Mouse (Mus musculus) heart, embryonic 14.5 days (tissue): ENCODE results near the gene Arhgap18. TPM values are rescaled to one million over a fixed set of nuclear protein-coding genes. Genes with fewer than 3 reads are reported as not detected.

Experiments
- ATAC-seq: fragments of 200-750 bp; cut with Nextera tagmentation; 2 replicates; pipeline ENCODE4 v1.8.0; 2017; ENCODE audit warnings: low read depth, moderate TSS enrichment; ENCODE audit not compliant: insufficient number of reproducible peaks, insufficient read depth, low FRiP score
- H3K27ac ChIP-seq, 2 experiments: fragments of 200-500 bp in 1 of 2; fragments of 300-500 bp in 1 of 2; sonication (generic) in 1 of 2; replicated peaks in 1 of 2; 2 replicates each; pipeline ENCODE4 v1.5.1; 2012 to 2014; ENCODE audit warnings: low read depth in 2 of 2, low read length in 2 of 2, control low read depth in 1 of 2, mild to moderate bottlenecking in 1 of 2, mixed read lengths in 1 of 2; ENCODE audit not compliant: control insufficient read depth in 1 of 2, insufficient read depth in 1 of 2
- H3K27me3 ChIP-seq: fragments of 300-500 bp; sonication (generic); 2 replicates; pipeline ENCODE4 v1.6.1; 2014; ENCODE audit warnings: mild to moderate bottlenecking, low read length, control low read depth; ENCODE audit not compliant: control insufficient read depth, insufficient read depth
- H3K36me3 ChIP-seq: fragments of 300-500 bp; sonication (generic); 2 replicates; pipeline ENCODE4 v1.6.1; 2014; ENCODE audit warnings: mild to moderate bottlenecking, control low read depth, low read length, mixed read lengths; ENCODE audit not compliant: control insufficient read depth, insufficient read depth
- H3K4me1 ChIP-seq, 2 experiments: fragments of 200-500 bp in 1 of 2; fragments of 300-500 bp in 1 of 2; sonication (generic) in 1 of 2; 2 replicates each; pipeline ENCODE4 v1.6.1; 2012 to 2014; ENCODE audit warnings: low read length in 2 of 2, control low read depth in 1 of 2, mixed read lengths in 1 of 2; ENCODE audit not compliant: control insufficient read depth in 2 of 2, insufficient read depth in 2 of 2
- H3K4me2 ChIP-seq: fragments of 300-500 bp; sonication (generic); 2 replicates; pipeline ENCODE4 v1.6.1; 2014; ENCODE audit warnings: mild to moderate bottlenecking, low read length
- H3K4me3 ChIP-seq, 2 experiments: fragments of 200-500 bp in 1 of 2; fragments of 300-500 bp in 1 of 2; sonication (generic) in 1 of 2; 2 replicates each; pipeline ENCODE4 v1.5.1; 2012 to 2014; ENCODE audit warnings: low read length in 2 of 2, mild to moderate bottlenecking in 2 of 2, control low read depth in 1 of 2, low read depth in 1 of 2, moderate library complexity in 1 of 2; ENCODE audit not compliant: control insufficient read depth in 1 of 2, insufficient read depth in 1 of 2
- H3K9ac ChIP-seq: fragments of 300-500 bp; sonication (generic); 2 replicates; pipeline ENCODE4 v1.6.1; 2014; ENCODE audit warnings: mild to moderate bottlenecking, low read length
- H3K9me3 ChIP-seq: fragments of 300-500 bp; sonication (generic); 2 replicates; pipeline ENCODE4 v1.6.1; 2016; ENCODE audit warnings: low read length, control low read depth; ENCODE audit not compliant: control insufficient read depth
- WGBS: fragments of 180-500 bp; shearing (Covaris S2); extraction: QIAGEN DNeasy Blood & Tissue Kit; methylation state at CpG from one replicate; pipeline ENCODE4 v1.1.7; 2014; 5-methylcytosine and 5-hydroxymethylcytosine counted together
- polyA plus RNA-seq: library from polyadenylated mRNA; unstranded; fragments of >200 nt; fragmentation: Nextera tagmentation; extraction: Ambion mirVana; gene quantifications from 2 replicates; pipeline ENCODE4 v1.2.1, GENCODE M21; 2014

The Arhgap18 gene
- polyA plus RNA-seq, 1 experiment from 2014 or later, result 44.9 TPM

DNA sequence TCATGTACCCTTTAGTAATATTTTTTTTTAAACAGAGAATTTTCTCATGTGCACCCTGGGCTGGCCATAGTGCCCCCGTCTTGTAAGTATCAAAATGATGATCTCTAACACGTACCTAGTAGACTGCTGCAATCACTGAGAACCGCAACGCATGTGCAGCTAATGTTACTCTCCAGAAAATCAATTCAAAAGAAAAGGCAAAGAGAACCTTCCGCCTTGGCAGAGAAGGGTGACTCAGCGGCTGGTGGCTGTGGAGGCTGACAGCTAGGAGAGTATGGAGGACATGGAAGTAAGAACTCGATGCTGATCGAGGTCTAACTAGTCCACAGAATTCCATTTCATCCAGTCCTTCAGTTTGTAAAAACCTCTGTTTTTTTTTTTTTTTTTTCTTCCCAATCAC, 131.7 kb downstream of the Arhgap18 start:
- no peak overlapping the region for H3K4me2 ChIP-seq
- H3K27ac ChIP-seq, result no peak overlapping the region
- no peak overlapping the region for H3K9ac ChIP-seq
- H3K4me3 ChIP-seq, result no peak overlapping the region
- WGBS, result 80% methylated on average over 8 of the region's 8 CpGs
- no peak for ATAC-seq
- no peaks in the 10 kb centered on the region for H3K9me3 ChIP-seq
- no peaks in the 10 kb centered on the region for H3K27me3 ChIP-seq
- peaks cover 27% of the 10 kb centered on the region for H3K36me3 ChIP-seq
- no peaks in the 10 kb centered on the region for H3K4me1 ChIP-seq

DNA sequence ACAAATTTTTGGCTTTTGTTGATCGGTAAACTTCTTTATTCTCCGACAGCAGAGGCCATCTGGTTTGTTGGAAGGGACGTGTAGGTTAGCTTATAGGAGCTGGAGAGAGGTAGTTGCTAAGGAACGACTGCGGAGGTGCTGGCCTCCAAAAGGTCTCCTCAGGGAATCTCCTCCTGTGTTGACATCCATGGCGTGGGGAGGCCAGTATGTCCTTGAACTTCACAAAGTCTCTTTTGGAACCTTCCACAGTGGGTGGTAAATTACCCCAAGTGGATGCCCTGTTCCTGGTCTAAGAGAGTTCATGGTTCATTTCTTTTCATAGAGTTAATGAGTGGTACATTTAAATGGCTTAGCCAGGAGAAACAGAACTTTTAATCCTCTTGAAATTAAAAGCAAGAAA, 136.0 kb downstream of the Arhgap18 start:
- no peak overlapping the region for H3K9ac ChIP-seq
- H3K9me3 ChIP-seq, result no peaks in the 10 kb centered on the region
- 56% methylated on average over 6 of the region's 6 CpGs for WGBS
- H3K27me3 ChIP-seq, result no peaks in the 10 kb centered on the region
- peaks cover 14% of the 10 kb centered on the region for H3K36me3 ChIP-seq
- no peak overlapping the region for H3K4me2 ChIP-seq
- ATAC-seq, result no peak
- H3K27ac ChIP-seq, result no peak overlapping the region
- H3K4me1 ChIP-seq, result no peaks in the 10 kb centered on the region
- no peak overlapping the region for H3K4me3 ChIP-seq

DNA sequence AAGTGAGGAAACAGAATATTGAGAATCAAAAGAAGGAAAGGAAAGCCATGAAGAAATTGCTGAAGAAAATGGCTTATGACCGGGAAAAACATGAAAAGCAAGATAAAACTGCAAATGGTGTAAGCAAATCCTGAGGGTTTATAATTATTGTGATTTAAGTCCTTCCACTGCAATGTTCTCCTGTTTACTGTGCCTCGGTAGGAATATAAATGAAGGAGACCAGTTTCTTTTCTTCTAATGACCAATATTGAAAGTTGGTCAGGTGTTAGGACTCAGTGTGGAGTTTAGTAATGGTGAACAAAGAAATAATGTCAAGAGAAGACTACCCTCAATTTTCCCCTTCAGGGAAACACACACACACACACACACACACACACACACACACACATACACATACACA, 136.5 kb downstream of the Arhgap18 start:
- H3K9me3 ChIP-seq, result no peaks in the 10 kb centered on the region
- no peak overlapping the region for H3K4me3 ChIP-seq
- H3K4me2 ChIP-seq, result no peak overlapping the region
- H3K27me3 ChIP-seq, result no peaks in the 10 kb centered on the region
- no peak overlapping the region for H3K27ac ChIP-seq
- WGBS, result 83% methylated on average over 2 of the region's 2 CpGs
- H3K9ac ChIP-seq, result no peak overlapping the region
- no peak for ATAC-seq
- H3K36me3 ChIP-seq, result peaks cover 14% of the 10 kb centered on the region
- H3K4me1 ChIP-seq, result no peaks in the 10 kb centered on the region

DNA sequence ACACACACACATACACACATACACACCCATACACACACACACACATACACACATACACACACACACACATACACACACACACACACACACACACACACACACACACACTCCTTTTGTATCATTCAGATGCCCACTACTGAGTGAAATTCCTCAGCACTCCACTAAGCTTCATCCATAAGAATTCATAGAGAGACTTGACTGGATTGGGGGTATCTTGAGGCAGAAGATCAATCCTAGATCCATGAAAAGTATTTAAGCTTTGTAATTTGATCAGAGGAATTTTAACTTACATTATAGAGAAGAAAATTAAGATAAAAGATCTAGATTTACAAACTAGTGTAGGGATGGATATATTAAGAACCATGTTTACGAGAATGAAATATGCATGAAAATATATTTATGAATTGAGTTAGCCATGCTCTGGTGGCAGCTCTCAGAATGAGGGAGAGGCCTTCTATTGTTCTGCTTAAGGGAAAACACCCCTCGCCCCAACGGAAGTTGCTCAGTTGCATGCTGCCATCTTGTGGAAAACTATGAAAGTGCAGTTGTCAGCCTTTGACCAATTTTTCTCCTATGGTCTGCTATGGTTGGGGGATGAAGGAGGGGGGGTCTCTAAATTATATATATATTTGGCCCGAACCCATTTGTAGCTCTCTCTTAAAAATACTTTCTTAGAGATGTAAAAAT, 137.2 kb downstream of the Arhgap18 start:
- Histone ChIP-seq H3K9ac (no peak overlapping the region), H3K9me3 (no peaks in the 10 kb centered on the region), H3K27me3 (no peaks in the 10 kb centered on the region), H3K27ac (no peak overlapping the region), H3K4me1 (no peaks in the 10 kb centered on the region), H3K36me3 (peaks cover 13% of the 10 kb centered on the region), H3K4me3 (no peak overlapping the region), H3K4me2 (no peak overlapping the region)
- 4% methylated on average over 4 of the region's 4 CpGs for whole genome bisulfite sequencing
- ATAC-seq, result no peak

DNA sequence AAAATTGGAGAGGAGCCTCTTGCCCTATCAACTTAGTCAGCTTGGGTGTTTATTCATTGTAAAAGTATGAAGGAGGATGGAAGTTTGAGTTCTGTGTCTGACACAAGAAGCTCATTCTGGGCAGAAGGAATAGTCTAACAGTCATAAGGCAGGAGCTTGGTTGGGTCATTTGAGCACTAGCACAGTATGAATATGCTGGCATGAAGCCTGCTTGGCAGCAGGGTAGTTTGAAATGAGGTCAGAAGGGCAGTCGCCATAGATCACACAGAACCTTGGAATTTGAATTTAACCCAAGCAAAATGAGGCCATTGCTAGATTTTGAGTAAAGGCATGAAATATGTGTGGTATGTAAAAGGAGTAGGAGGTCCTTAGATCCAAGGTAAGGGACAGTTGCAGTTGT, 139.9 kb downstream of the Arhgap18 start:
- Histone ChIP-seq H3K4me3 (no peak overlapping the region), H3K9me3 (no peaks in the 10 kb centered on the region), H3K9ac (no peak overlapping the region), H3K4me1 (no peaks in the 10 kb centered on the region), H3K4me2 (no peak overlapping the region), H3K27ac (no peak overlapping the region), H3K27me3 (no peaks in the 10 kb centered on the region), H3K36me3 (peaks cover 5% of the 10 kb centered on the region; the same call in 1 of the 2 replicates)
- ATAC-seq, result no peak
- 66% methylated on average over 1 of the region's 1 CpGs for WGBS

DNA sequence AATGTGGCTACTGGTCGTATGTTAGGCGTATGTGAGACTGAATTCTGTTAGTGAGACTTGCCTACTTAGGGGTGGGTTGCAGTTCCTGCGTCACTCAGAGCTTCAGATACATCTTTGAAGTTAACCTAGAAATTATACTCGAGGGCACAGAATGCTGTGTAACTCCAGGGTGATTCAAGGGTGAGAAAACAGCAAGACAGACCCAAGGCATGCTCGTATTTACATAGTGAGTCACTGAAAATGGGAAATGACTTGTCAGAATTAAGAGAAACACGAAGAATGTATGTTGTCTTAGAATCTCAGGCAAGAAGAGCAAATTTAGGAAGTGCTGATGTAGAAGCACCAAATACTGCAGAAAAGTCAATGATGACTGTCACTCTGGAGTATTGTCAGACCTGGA, 142.5 kb downstream of the Arhgap18 start:
- 72% methylated on average over 6 of the region's 6 CpGs for WGBS
- H3K4me2 ChIP-seq, result no peak overlapping the region
- no peak overlapping the region for H3K4me3 ChIP-seq
- H3K4me1 ChIP-seq, result no peaks in the 10 kb centered on the region
- no peak overlapping the region for H3K27ac ChIP-seq
- no peaks in the 10 kb centered on the region for H3K27me3 ChIP-seq
- H3K9ac ChIP-seq, result no peak overlapping the region
- ATAC-seq, result no peak
- no peaks in the 10 kb centered on the region for H3K9me3 ChIP-seq
- no peaks in the 10 kb centered on the region for H3K36me3 ChIP-seq

DNA sequence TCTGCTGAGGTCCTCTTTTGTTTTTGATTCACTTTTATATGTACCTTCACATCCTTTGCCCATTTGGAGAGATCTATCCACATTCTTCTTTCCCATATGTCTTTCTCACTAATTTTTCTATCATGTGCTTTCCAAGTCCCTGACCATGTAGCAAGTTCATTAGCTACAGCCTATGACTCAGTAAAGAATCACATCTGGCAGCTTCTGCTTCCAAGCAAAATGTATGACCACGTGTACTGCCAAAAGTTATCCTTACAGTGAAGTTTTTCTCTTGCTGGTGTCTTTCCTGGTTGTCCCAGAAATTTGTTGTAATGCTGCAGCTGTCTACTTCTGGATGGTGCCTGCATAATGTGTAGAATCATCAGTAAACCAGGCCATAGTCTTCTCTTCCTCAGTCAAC, 147.2 kb downstream of the Arhgap18 start:
- Histone ChIP-seq H3K4me2 (no peak overlapping the region), H3K9me3 (no peaks in the 10 kb centered on the region), H3K27me3 (no peaks in the 10 kb centered on the region), H3K9ac (no peak overlapping the region), H3K4me1 (no peaks in the 10 kb centered on the region), H3K4me3 (no peak overlapping the region), H3K27ac (no peak overlapping the region), H3K36me3 (no peaks in the 10 kb centered on the region; the same call in 1 of the 2 replicates)
- WGBS, result 74% methylated on average over 1 of the region's 1 CpGs
- no peak for ATAC-seq

DNA sequence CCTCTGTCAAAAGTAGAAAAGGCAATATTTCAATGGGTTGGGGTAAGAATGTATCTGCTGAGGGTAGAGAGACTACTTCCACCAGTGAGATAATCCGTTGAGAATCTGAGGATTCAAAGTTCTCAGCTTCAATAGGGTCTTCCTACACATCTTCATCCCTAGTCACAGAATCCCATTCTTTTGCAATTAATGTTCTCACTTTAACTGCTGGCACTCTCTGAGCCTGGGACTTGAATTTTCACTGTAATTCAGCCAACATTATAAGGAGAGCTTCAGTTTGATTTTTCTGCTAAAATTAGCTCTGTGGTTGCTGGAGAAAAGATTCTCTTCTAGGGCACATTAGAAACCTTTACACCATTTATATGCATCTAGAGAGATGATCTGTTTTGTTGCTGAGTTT, 150.6 kb downstream of the Arhgap18 start:
- WGBS, result 81% methylated on average over 1 of the region's 1 CpGs
- Histone ChIP-seq H3K4me3 (no peak overlapping the region), H3K9ac (no peak overlapping the region), H3K27ac (no peak overlapping the region), H3K4me2 (no peak overlapping the region), H3K36me3 (peaks cover 10% of the 10 kb centered on the region; the same call in 1 of the 2 replicates), H3K9me3 (no peaks in the 10 kb centered on the region), H3K27me3 (no peaks in the 10 kb centered on the region), H3K4me1 (no peaks in the 10 kb centered on the region)
- ATAC-seq, result no peak
